Mouse (Mus musculus) liver, adult 2 months (tissue): ENCODE measurements around the gene Poldip3. TPM values are rescaled to one million over a fixed set of nuclear protein-coding genes. Genes with fewer than 3 reads are reported as not detected.

Source experiments
- DNase-seq: peaks from one replicate; pipeline ENCODE4 v3.0.0-alpha.2; 2011; ENCODE audit warnings: low read depth, low spot score; ENCODE audit errors: extremely low read depth
- H3K27ac ChIP-seq: fragments of 200-500 bp; replicated peaks from 2 replicates; pipeline ENCODE4 v1.5.1; 2012; ENCODE audit warnings: low read depth, mild to moderate bottlenecking, control low read depth, inconsistent platforms, low read length; ENCODE audit not compliant: insufficient read depth
- H3K27me3 ChIP-seq: fragments of 200-500 bp; 2 replicates; pipeline ENCODE4 v1.6.1; 2012; ENCODE audit warnings: mild to moderate bottlenecking, moderate library complexity, low read length, inconsistent platforms; ENCODE audit not compliant: control insufficient read depth, insufficient read depth
- H3K36me3 ChIP-seq: fragments of 200-500 bp; 2 replicates; pipeline ENCODE4 v1.6.1; 2012; ENCODE audit warnings: low read length, inconsistent platforms; ENCODE audit not compliant: control insufficient read depth, insufficient read depth
- H3K4me1 ChIP-seq: fragments of 200-500 bp; 2 replicates; pipeline ENCODE4 v1.6.1; 2011; ENCODE audit warnings: low read length; ENCODE audit not compliant: control insufficient read depth, insufficient read depth
- H3K4me3 ChIP-seq: fragments of 200-500 bp; 2 replicates; pipeline ENCODE4 v1.5.1; 2011; ENCODE audit warnings: low read depth, mild to moderate bottlenecking, control low read depth, low read length, moderate library complexity; ENCODE audit not compliant: insufficient read depth
- H3K79me2 ChIP-seq: fragments of 200-500 bp; 2 replicates; pipeline ENCODE4 v1.6.1; 2012; ENCODE audit warnings: inconsistent platforms, mild to moderate bottlenecking, low read length, moderate library complexity; ENCODE audit not compliant: control insufficient read depth, insufficient read depth
- H3K9ac ChIP-seq: fragments of 200-500 bp; 2 replicates; pipeline ENCODE4 v1.6.1; 2012; ENCODE audit warnings: low read depth, mild to moderate bottlenecking, control low read depth, inconsistent platforms, low read length
- CTCF ChIP-seq: fragments of 200-500 bp; IDR thresholded peaks from 2 replicates; pipeline ENCODE4 v1.5.1; 2011; ENCODE audit warnings: low read depth, low read length, control low read depth
- POLR2A ChIP-seq: fragments of 200-500 bp; IDR thresholded peaks from 2 replicates; pipeline ENCODE4 v1.6.1; 2011; ENCODE audit warnings: low read length, control low read depth; ENCODE audit not compliant: insufficient read depth; ENCODE audit errors: extremely low read depth
- WGBS: fragments of 180-500 bp; shearing (Covaris S2); methylation state at CpG from one replicate; pipeline ENCODE4 v1.1.7; 2018; 5-methylcytosine and 5-hydroxymethylcytosine counted together
- polyA plus RNA-seq: library from polyadenylated mRNA; depleted of rRNA; stranded (reverse); fragments of >200 nt; gene quantifications from 2 replicates; pipeline ENCODE4 v1.2.3, GENCODE M21; 2012; rRNA removed
- total RNA-seq: library from RNA; depleted of rRNA; stranded (reverse); fragments of >200 nt; gene quantifications from 2 replicates; pipeline ENCODE4 v1.2.3, GENCODE M21; 2014; rRNA removed

Gene Poldip3
- total and polyA plus RNA-seq, 2 experiments = 21.6 to 34.6 TPM

- DNase-seq = peak; percentile 38
- no peak overlapping the region for H3K27ac ChIP-seq
- no peak overlapping the region for H3K9ac ChIP-seq
- H3K27me3 ChIP-seq = no peaks in the 10 kb centered on the region
- no peak for TF ChIP-seq POLR2A
- peak; percentile 96 for TF ChIP-seq CTCF
- H3K36me3 ChIP-seq = no peaks in the 10 kb centered on the region
- no peaks in the 10 kb centered on the region for H3K4me1 ChIP-seq
- no peaks in the 10 kb centered on the region for H3K79me2 ChIP-seq
- H3K4me3 ChIP-seq = no peak overlapping the region
- 35% methylated on average over 7 of the region's 7 CpGs for whole genome bisulfite sequencing
These were observed 63.3 kb downstream of the Poldip3 start for GRCm38 (mm10) chr15:83085901-83086300.

GRCm38 (mm10) chr15:83084022-83084640 lies 65.1 kb downstream of the Poldip3 start:
- H3K79me2 ChIP-seq = no peaks in the 10 kb centered on the region

GRCm38 (mm10) chr15:83083530-83083929 lies 65.7 kb downstream of the Poldip3 start:
- no peaks in the 10 kb centered on the region for H3K36me3 ChIP-seq
- H3K79me2 ChIP-seq = no peaks in the 10 kb centered on the region
- H3K9ac ChIP-seq = no peak overlapping the region
- TF ChIP-seq POLR2A (no peak), CTCF (no peak)
- H3K4me1 ChIP-seq = no peaks in the 10 kb centered on the region
- H3K4me3 ChIP-seq = no peak overlapping the region
- no peaks in the 10 kb centered on the region for H3K27me3 ChIP-seq
- no peak overlapping the region for H3K27ac ChIP-seq
- DNase-seq = no peak
- 77% methylated on average over 5 of the region's 5 CpGs for WGBS

More at GRCm38 (mm10) chr15:83084022-83084640, 65.1 kb downstream of the Poldip3 start:
- WGBS = 81% methylated on average over 13 of the region's 13 CpGs
- H3K4me1 ChIP-seq = no peaks in the 10 kb centered on the region
- no peak for DNase-seq
- no peaks in the 10 kb centered on the region for H3K36me3 ChIP-seq
- H3K27ac ChIP-seq = no peak overlapping the region
- H3K27me3 ChIP-seq = no peaks in the 10 kb centered on the region
- no peak overlapping the region for H3K9ac ChIP-seq
- no peak overlapping the region for H3K4me3 ChIP-seq
- TF ChIP-seq CTCF (no peak), POLR2A (no peak)

Other genes with a start within 250 kb of the Poldip3 start
- 22.6 and 23.4 TPM in 2 replicates for gene Tcf20, start 161.5 kb downstream of the Poldip3 start, total RNA-seq
- gene Tcf20, start 161.5 kb downstream of the Poldip3 start, polyA plus RNA-seq = 8.7 and 10.9 TPM in 2 replicates
- gene Nfam1, start 116.1 kb downstream of the Poldip3 start, total RNA-seq = 1.1 and 1.5 TPM in 2 replicates
- gene Nfam1, start 116.1 kb downstream of the Poldip3 start, polyA plus RNA-seq = 1.8 and 3.2 TPM in 2 replicates
- 51.6 and 58.1 TPM in 2 replicates for gene Serhl, start 59.9 kb downstream of the Poldip3 start, total RNA-seq
- gene Serhl, start 59.9 kb downstream of the Poldip3 start, polyA plus RNA-seq = 59.6 and 80.6 TPM in 2 replicates
- gene Rrp7a, start 26.6 kb downstream of the Poldip3 start, total RNA-seq = 9.1 and 19.3 TPM in 2 replicates
- gene Rrp7a, start 26.6 kb downstream of the Poldip3 start, polyA plus RNA-seq = 44.1 and 44.7 TPM in 2 replicates
- gene Cyb5r3, start 23.2 kb upstream of the Poldip3 start, total RNA-seq = 155 TPM in 2 replicates
- 424 and 500 TPM in 2 replicates for gene Cyb5r3, start 23.2 kb upstream of the Poldip3 start, polyA plus RNA-seq
- 0.28 and 0.54 TPM in 2 replicates for gene A4galt, start 102.4 kb upstream of the Poldip3 start, total RNA-seq
- gene A4galt, start 102.4 kb upstream of the Poldip3 start, polyA plus RNA-seq = 0.46 and 0.54 TPM in 2 replicates
- gene Arfgap3, start 200.9 kb upstream of the Poldip3 start, total RNA-seq = 4.7 and 6.8 TPM in 2 replicates
- 5.7 and 9.0 TPM in 2 replicates for gene Arfgap3, start 200.9 kb upstream of the Poldip3 start, polyA plus RNA-seq